Mouse (Mus musculus): ENCODE data around the gene Mpp6. TPM values are rescaled to one million over a fixed set of nuclear protein-coding genes. Genes with fewer than 3 reads are reported as not detected.

The Mpp6 gene
- total RNA-seq, 2 experiments from 2014 or later: 20.5 to 46.5 TPM

- no peak for ATAC-seq (replicated peaks; ENCODE audit: low FRiP score, poor library complexity, severe bottlenecking)
Measured at GRCm38 (mm10) chr6:50139526-50139925, 29.5 kb downstream of the Mpp6 start.

GRCm38 (mm10) chr6:50146158-50146557 lies 36.1 kb downstream of the Mpp6 start:
- no peak for ATAC-seq (replicated peaks; ENCODE audit: low FRiP score, poor library complexity, severe bottlenecking)

GRCm38 (mm10) chr6:50149378-50149777 lies 39.3 kb downstream of the Mpp6 start:
- no peak for ATAC-seq (replicated peaks; ENCODE audit: low FRiP score, poor library complexity, severe bottlenecking)

- ATAC-seq (replicated peaks; ENCODE audit: low FRiP score, poor library complexity, severe bottlenecking): no peak
Measured at GRCm38 (mm10) chr6:50159842-50160241, 49.8 kb downstream of the Mpp6 start.

- ATAC-seq (replicated peaks; ENCODE audit: low FRiP score, poor library complexity, severe bottlenecking): no peak
Measured at GRCm38 (mm10) chr6:50163013-50163412, 53.0 kb downstream of the Mpp6 start.

GRCm38 (mm10) chr6:50168821-50169220 lies 58.8 kb downstream of the Mpp6 start:
- no peak for ATAC-seq (replicated peaks; ENCODE audit: low FRiP score, poor library complexity, severe bottlenecking)

GRCm38 (mm10) chr6:50169771-50170170 lies 59.7 kb downstream of the Mpp6 start:
- ATAC-seq (replicated peaks; ENCODE audit: low FRiP score, poor library complexity, severe bottlenecking): no peak

GRCm38 (mm10) chr6:50175736-50176135 lies 65.7 kb downstream of the Mpp6 start:
- ATAC-seq (replicated peaks; ENCODE audit: low FRiP score, poor library complexity, severe bottlenecking): no peak

GRCm38 (mm10) chr6:50180189-50180588 lies 70.1 kb downstream of the Mpp6 start:
- no peak for ATAC-seq (replicated peaks; ENCODE audit: low FRiP score, poor library complexity, severe bottlenecking)

- ATAC-seq (replicated peaks; ENCODE audit: low FRiP score, poor library complexity, severe bottlenecking): no peak; the same call in 1 of the 2 replicates
Measured at GRCm38 (mm10) chr6:50187955-50188354, 77.9 kb downstream of the Mpp6 start.

- ATAC-seq (replicated peaks; ENCODE audit: low FRiP score, poor library complexity, severe bottlenecking): no peak
Measured at GRCm38 (mm10) chr6:50189376-50189775, 79.3 kb downstream of the Mpp6 start.

GRCm38 (mm10) chr6:50191605-50192004 lies 81.6 kb downstream of the Mpp6 start:
- no peak for ATAC-seq (replicated peaks; ENCODE audit: low FRiP score, poor library complexity, severe bottlenecking)

- no peak for ATAC-seq (replicated peaks; ENCODE audit: low FRiP score, poor library complexity, severe bottlenecking)
Measured at GRCm38 (mm10) chr6:50192169-50192568, 82.1 kb downstream of the Mpp6 start.

- ATAC-seq (replicated peaks; ENCODE audit: low FRiP score, poor library complexity, severe bottlenecking): no peak
Measured at GRCm38 (mm10) chr6:50192822-50193221, 82.8 kb downstream of the Mpp6 start.

GRCm38 (mm10) chr6:50193851-50194250 lies 83.8 kb downstream of the Mpp6 start:
- ATAC-seq (replicated peaks; ENCODE audit: low FRiP score, poor library complexity, severe bottlenecking): no peak

GRCm38 (mm10) chr6:50204356-50204755 lies 94.3 kb downstream of the Mpp6 start:
- ATAC-seq (replicated peaks; ENCODE audit: low FRiP score, poor library complexity, severe bottlenecking): no peak

- ATAC-seq (replicated peaks; ENCODE audit: low FRiP score, poor library complexity, severe bottlenecking): no peak
Measured at GRCm38 (mm10) chr6:50205093-50205492, 95.1 kb downstream of the Mpp6 start.

- no peak for ATAC-seq (replicated peaks; ENCODE audit: low FRiP score, poor library complexity, severe bottlenecking)
Measured at GRCm38 (mm10) chr6:50214711-50215372, 104.8 kb downstream of the Mpp6 start.

GRCm38 (mm10) chr6:50215373-50215745 lies 105.3 kb downstream of the Mpp6 start:
- no peak for ATAC-seq (replicated peaks; ENCODE audit: low FRiP score, poor library complexity, severe bottlenecking)

- no peak for ATAC-seq (replicated peaks; ENCODE audit: low FRiP score, poor library complexity, severe bottlenecking)
Measured at GRCm38 (mm10) chr6:50215986-50216385, 105.9 kb downstream of the Mpp6 start.

- ATAC-seq (replicated peaks; ENCODE audit: low FRiP score, poor library complexity, severe bottlenecking): no peak
Measured at GRCm38 (mm10) chr6:50218628-50219027, 108.6 kb downstream of the Mpp6 start.

- no peak for ATAC-seq (replicated peaks; ENCODE audit: low FRiP score, poor library complexity, severe bottlenecking)
Measured at GRCm38 (mm10) chr6:50219066-50219465, 109.0 kb downstream of the Mpp6 start.

Measured in erythroid progenitor cell, adult 5-6 weeks (primary cell).